In genomic region chr1:58897561-58897960, GRCm38 (mm10) we compare ENCODE assay signal across 7 mouse cellular contexts.
A peak's percentile ranks its signal among the peaks of the same experiment; 100 is the strongest.
DNase-seq lines count a peak whose midpoint lies in the region; ATAC-seq and TF ChIP-seq lines count a peak whose summit lies in the region.
"Not testable (repeated sequence)": the region's sequence is repeated elsewhere in the genome, so short reads cannot be mapped to it uniquely, and the experiment has no call there.

No protein-coding gene starts in this region.

- H3K36me3 ChIP-seq in kidney, postnatal 0 days (ENCODE audit: insufficient read depth, low read length); limb, embryonic 14.5 days (ENCODE audit: control insufficient read depth, insufficient read depth, low read length); splenic B cell, adult 2 months (ENCODE audit: control insufficient read depth, insufficient read depth, low read length, poor library complexity, severe bottlenecking): not testable (repeated sequence)

- not testable (repeated sequence) for H3K27ac ChIP-seq in kidney, postnatal 0 days; limb, embryonic 14.5 days (replicated peaks; ENCODE audit: low read depth, low read length)

- intact Hi-C loops in heart, postnatal 36 days (cut with DNase I): loop anchor here (1.0 kb wide), 1 partner anchor 127 kb away; no protein-coding TSS in a partner anchor

- 33% methylated on average over 3 of the region's 3 CpGs for WGBS in kidney, postnatal 0 days
- WGBS in limb, embryonic 14.5 days: 24% methylated on average over 3 of the region's 3 CpGs

- not testable (repeated sequence) for H3K9me3 ChIP-seq in kidney, postnatal 0 days (replicated peaks; ENCODE audit: low read length); limb, embryonic 14.5 days (ENCODE audit: control insufficient read depth, low read length)

- H3K4me1 ChIP-seq in kidney, postnatal 0 days (replicated peaks; ENCODE audit: insufficient read depth, low read length); limb, embryonic 14.5 days (ENCODE audit: control insufficient read depth, insufficient read depth, low read length): not testable (repeated sequence)

- not testable (repeated sequence) for H3K27me3 ChIP-seq in kidney, postnatal 0 days (ENCODE audit: insufficient read depth, low read length); limb, embryonic 14.5 days (ENCODE audit: control insufficient read depth, insufficient read depth, low read length); splenic B cell, adult 2 months (ENCODE audit: control insufficient read depth, insufficient read depth, low read length, poor library complexity, severe bottlenecking)

- H3K4me3 ChIP-seq in kidney, postnatal 0 days (replicated peaks; ENCODE audit: low read depth, low read length); limb, embryonic 14.5 days (replicated peaks; ENCODE audit: low read length): not testable (repeated sequence)

- H3K4me2 ChIP-seq in kidney, postnatal 0 days (ENCODE audit: low read length); limb, embryonic 14.5 days (replicated peaks; ENCODE audit: low read depth, low read length, severe bottlenecking): not testable (repeated sequence)

- peak; percentile 71 for TF ChIP-seq CTCF in kidney, postnatal 0 days (IDR thresholded peaks at IDR 0.05; ENCODE audit: low read depth)

- DNase-seq in adrenal gland, postnatal 14 days: peak; percentile 59
- peak; percentile 43 for DNase-seq in fibroblast of lung, adult 2 months (ENCODE audit: low read depth)
- DNase-seq in heart, postnatal 36 days: peak; percentile 5 to 24
- DNase-seq in kidney, postnatal 0 days (ENCODE audit: low spot score): peak; percentile 75
- peak; percentile 41 for DNase-seq in limb, embryonic 14.5 days (ENCODE audit: low spot score)
- DNase-seq in splenic B cell, adult 2 months (ENCODE audit: low read depth, low spot score): peak; percentile 84

- TF ChIP-seq POLR2A in limb, embryonic 14.5 days (IDR thresholded peaks at IDR 0.05; ENCODE audit: borderline replicate concordance, extremely low read depth, insufficient read depth, insufficient read length): not testable (repeated sequence)

- ATAC-seq in kidney, postnatal 0 days (replicated peaks; ENCODE audit: low FRiP score, low read depth): peak; percentile 77
- ATAC-seq in limb, embryonic 14.5 days (ENCODE audit: low FRiP score, low read depth): peak; percentile 65; the same call in 1 of the 2 replicates
- ATAC-seq in megakaryocyte-erythroid progenitor cell, adult 5-6 weeks (replicated peaks; ENCODE audit: low FRiP score, low TSS enrichment, poor library complexity, severe bottlenecking): peak; percentile 88

- H3K9ac ChIP-seq in kidney, postnatal 0 days (ENCODE audit: low read depth, low read length); limb, embryonic 14.5 days (ENCODE audit: low read depth, low read length, severe bottlenecking): not testable (repeated sequence)

Comparison
In these comparisons a context has a peak if more than half of its experiments do, and no peak if none do; other contexts are left out.
1. DNase-seq: peak in every context shown above with its lines; median percentile 84 in splenic B cell, adult 2 months; 75 in kidney, postnatal 0 days; 59 in adrenal gland, postnatal 14 days; 43 in fibroblast of lung, adult 2 months; 41 in limb, embryonic 14.5 days; 14 in heart, postnatal 36 days.